Mouse (Mus musculus) urinary bladder, postnatal 14 days (tissue): ENCODE results near the gene Prh1.
"Not testable (repeated sequence)": the region's sequence is repeated elsewhere in the genome, so short reads cannot be mapped to it uniquely, and the experiment has no call there.

Experiments
- DNase-seq: peaks from one replicate; pipeline ENCODE4 v3.0.0; 2021; ENCODE audit warnings: low spot score

The Prh1 gene

GRCm38 (mm10) chr6:132569509-132569908 lies at the start of gene Prh1:
Gene Prh1, plus strand, starts transcription at chr6:132569809.
- not testable (repeated sequence) for DNase-seq

DNA sequence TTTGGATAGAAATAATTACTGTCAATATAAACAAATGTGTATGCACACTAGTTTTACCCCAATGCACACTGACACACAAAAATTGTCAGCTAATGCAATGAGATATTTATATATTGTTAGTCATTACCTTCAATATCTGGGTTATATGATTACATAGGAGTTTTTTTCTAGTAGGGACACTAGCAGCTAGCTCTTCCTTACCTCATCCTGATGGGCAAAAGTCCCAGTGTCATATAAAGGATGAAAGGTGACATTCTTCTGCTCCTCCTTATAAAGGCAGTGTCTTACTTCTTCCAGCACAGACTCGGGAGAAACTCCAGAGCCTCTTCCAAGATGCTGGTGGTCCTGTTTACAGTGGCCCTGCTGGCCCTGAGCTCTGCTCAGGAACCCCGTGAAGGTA lies 26.0 kb downstream of the Prh1 start, which contains the start of gene Prp2:
Gene Prp2, plus strand, starts transcription at position 301 of the 400 bp plus-strand sequence.
- DNase-seq, result not testable (repeated sequence)
